8 mouse cellular contexts compared by ENCODE assay signal in the genomic region with DNA sequence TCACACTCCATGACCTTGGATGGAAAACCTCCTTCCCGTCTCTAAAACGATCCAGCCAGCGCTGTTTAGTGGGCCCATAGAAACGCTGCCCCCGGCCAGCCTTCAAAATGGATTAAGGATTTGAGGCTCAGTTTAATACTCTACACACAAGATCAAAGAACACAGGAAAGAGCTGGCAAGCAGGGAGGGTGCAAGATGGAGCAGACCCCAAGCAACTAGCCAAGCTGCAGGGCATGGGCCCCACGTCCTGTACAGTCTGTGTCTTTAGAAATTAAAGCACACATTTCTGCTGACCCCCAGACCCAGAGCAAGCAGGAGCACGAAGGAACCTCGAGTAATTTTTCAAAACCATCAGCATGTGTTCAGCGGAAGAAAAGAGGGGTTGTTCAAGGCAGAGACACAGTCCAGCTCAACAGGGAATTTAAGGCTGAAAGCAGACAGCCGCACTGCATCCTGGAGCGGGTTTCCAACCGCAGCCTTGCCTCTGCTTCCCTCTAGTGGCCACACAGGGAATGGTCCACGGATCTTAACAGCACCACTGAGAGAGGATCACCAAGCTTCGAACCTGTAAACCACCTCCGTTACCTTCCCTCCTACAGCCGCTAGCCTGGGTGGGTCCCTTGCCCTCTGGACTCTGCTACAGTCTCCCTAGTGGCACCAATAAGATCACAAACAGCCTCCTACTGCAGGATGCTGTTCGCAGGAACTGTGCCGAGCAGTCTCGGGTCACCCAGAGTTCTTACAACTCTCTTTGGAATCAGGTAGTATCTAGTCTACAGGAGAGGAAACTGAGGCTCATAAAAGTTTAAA. TPM values are rescaled to one million over a fixed set of nuclear protein-coding genes. Genes with fewer than 3 reads are reported as not detected.
DNase-seq lines count a peak whose midpoint lies in the region; ATAC-seq and TF ChIP-seq lines count a peak whose summit lies in the region.

No protein-coding gene starts in this region.

- no peak overlapping the region for H3K4me3 ChIP-seq in C2C12 (ENCODE audit: insufficient read depth, poor library complexity, severe bottlenecking)
- peak overlapping the region; percentile 17; the same call in 1 of the 2 replicates for H3K4me3 ChIP-seq in heart, embryonic 12.5 days
- H3K4me3 ChIP-seq in kidney, embryonic 16.5 days (ENCODE audit: low read length), result no peak overlapping the region
- no peak overlapping the region for H3K4me3 ChIP-seq in liver, adult 2 months (ENCODE audit: insufficient read depth, low read depth, low read length)

- H3K27me3 ChIP-seq in C2C12 (ENCODE audit: control insufficient read depth, insufficient read depth, insufficient read length), result peaks cover 9% of the 10 kb centered on the region
- 0 out of 2 replicates have a peak, but pooled peaks cover 18% of the 10 kb centered on the region for H3K27me3 ChIP-seq in heart, embryonic 12.5 days (replicated peaks)
- no peaks in the 10 kb centered on the region for H3K27me3 ChIP-seq in kidney, embryonic 16.5 days (ENCODE audit: insufficient read depth, low read length)
- no peaks in the 10 kb centered on the region for H3K27me3 ChIP-seq in liver, adult 2 months (ENCODE audit: control insufficient read depth, insufficient read depth, low read length)
- no peaks in the 10 kb centered on the region for H3K27me3 ChIP-seq in splenic B cell, adult 2 months (ENCODE audit: control insufficient read depth, insufficient read depth, low read length, poor library complexity, severe bottlenecking)

- H3K79me3 ChIP-seq in C2C12 (ENCODE audit: low read depth), result no peaks in the 10 kb centered on the region

- peak; percentile 89 for DNase-seq in brain, adult 2 months (ENCODE audit: low read depth, low spot score)
- DNase-seq in liver, adult 2 months (ENCODE audit: extremely low read depth, low read depth, low spot score), result peak; percentile 40
- DNase-seq in naive thymus-derived CD4-positive, alpha-beta T cell, adult 2 months (ENCODE audit: low read depth), result peak; percentile 84
- peak; percentile 90 for DNase-seq in splenic B cell, adult 2 months (ENCODE audit: low read depth, low spot score)

- peak; percentile 90 for ATAC-seq in erythroblast, adult 5-6 weeks (replicated peaks; ENCODE audit: low FRiP score, poor library complexity, severe bottlenecking)
- ATAC-seq in heart, embryonic 12.5 days (ENCODE audit: insufficient number of reproducible peaks, low FRiP score), result 0 out of 2 replicates have a peak, but pooled peaks have one; percentile 45
- peak; percentile 67 for ATAC-seq in kidney, embryonic 16.5 days (ENCODE audit: low FRiP score, low TSS enrichment)

- no peak overlapping the region for H3ac ChIP-seq in C2C12 (ENCODE audit: control insufficient read depth, insufficient read length, low read depth)

- no peak overlapping the region for H3K9ac ChIP-seq in heart, embryonic 12.5 days
- H3K9ac ChIP-seq in kidney, embryonic 16.5 days (replicated peaks; ENCODE audit: low read length), result 0 out of 2 replicates have a peak overlapping the region, but pooled peaks have one; percentile 37
- H3K9ac ChIP-seq in liver, adult 2 months (ENCODE audit: low read depth, low read length), result no peak overlapping the region

- H3K9me3 ChIP-seq in heart, embryonic 12.5 days (replicated peaks), result no peaks in the 10 kb centered on the region
- H3K9me3 ChIP-seq in kidney, embryonic 16.5 days (ENCODE audit: low read length), result no peaks in the 10 kb centered on the region

- peaks cover 12% of the 10 kb centered on the region; the same call in 1 of the 2 replicates for H3K4me1 ChIP-seq in heart, embryonic 12.5 days (replicated peaks)
- peaks cover 12% of the 10 kb centered on the region; the same call in 1 of the 2 replicates for H3K4me1 ChIP-seq in kidney, embryonic 16.5 days (ENCODE audit: insufficient read depth, low read length)
- peaks cover 10% of the 10 kb centered on the region; the same call in 1 of the 2 replicates for H3K4me1 ChIP-seq in liver, adult 2 months (ENCODE audit: control insufficient read depth, insufficient read depth, low read length)

- H3K79me2 ChIP-seq in C2C12 (ENCODE audit: control insufficient read depth, insufficient read depth), result no peaks in the 10 kb centered on the region
- H3K79me2 ChIP-seq in liver, adult 2 months (ENCODE audit: control insufficient read depth, insufficient read depth, low read length), result no peaks in the 10 kb centered on the region

- H3K4me2 ChIP-seq in heart, embryonic 12.5 days, result peak overlapping the region; percentile 58
- peak overlapping the region; percentile 35 for H3K4me2 ChIP-seq in kidney, embryonic 16.5 days (replicated peaks; ENCODE audit: low read depth, low read length)

- 31% methylated on average over 19 of the region's 19 CpGs for WGBS in heart, embryonic 12.5 days
- WGBS in kidney, embryonic 16.5 days, result 27% methylated on average over 19 of the region's 19 CpGs
- 37% methylated on average over 19 of the region's 19 CpGs for WGBS in liver, adult 2 months

- H3K36me3 ChIP-seq in C2C12 (ENCODE audit: control insufficient read depth, insufficient read depth), result no peaks in the 10 kb centered on the region
- no peaks in the 10 kb centered on the region for H3K36me3 ChIP-seq in heart, embryonic 12.5 days
- no peaks in the 10 kb centered on the region for H3K36me3 ChIP-seq in kidney, embryonic 16.5 days (ENCODE audit: insufficient read depth, low read length)
- H3K36me3 ChIP-seq in liver, adult 2 months (ENCODE audit: control insufficient read depth, insufficient read depth, low read length), result no peaks in the 10 kb centered on the region
- no peaks in the 10 kb centered on the region for H3K36me3 ChIP-seq in splenic B cell, adult 2 months (ENCODE audit: control insufficient read depth, insufficient read depth, low read length, poor library complexity, severe bottlenecking)

- peak; percentile 93 for TF ChIP-seq CTCF in C2C12 (IDR thresholded peaks at IDR 0.05; ENCODE audit: control insufficient read depth, insufficient read depth, insufficient read length)
- TF ChIP-seq CTCF in liver, adult 2 months (IDR thresholded peaks at IDR 0.05; ENCODE audit: low read depth, low read length), result peak; percentile 100

- no peak for TF ChIP-seq POLR2A in liver, adult 2 months (IDR thresholded peaks at IDR 0.05; ENCODE audit: extremely low read depth, insufficient read depth, low read length)

- H3K27ac ChIP-seq in heart, embryonic 12.5 days (ENCODE audit: poor library complexity, severe bottlenecking), result no peak overlapping the region
- H3K27ac ChIP-seq in kidney, embryonic 16.5 days (ENCODE audit: low read length), result no peak overlapping the region
- no peak overlapping the region for H3K27ac ChIP-seq in liver, adult 2 months (replicated peaks; ENCODE audit: insufficient read depth, low read depth, low read length)

TF ChIP-seq in C2C12, 6 proteins besides CTCF, POLR2A, EP300 and RAD21:
- TF ChIP-seq FOSL1 (IDR thresholded peaks at IDR 0.05; ENCODE audit: insufficient read depth, low read length, poor library complexity, severe bottlenecking) (no peak), USF1 (IDR thresholded peaks at IDR 0.05; ENCODE audit: low read depth) (no peak), CEBPB (IDR thresholded peaks at IDR 0.05; ENCODE audit: low read depth) (no peak), MYOG (IDR thresholded peaks at IDR 0.05; ENCODE audit: control insufficient read depth, extremely low read depth, insufficient read length) (no peak), MYOD1 (IDR thresholded peaks at IDR 0.05; ENCODE audit: control insufficient read depth, insufficient read length, low read depth) (no peak), MAX (IDR thresholded peaks at IDR 0.05) (no peak)

RNA-seq across cellular contexts. Expression of a gene that starts 21.8 kb away (rescaled TPM):
- polyA plus RNA-seq in C2C12 (2012; fragmentation: generic; extraction: Trizol), result 70.8 TPM
- 3.6 and 6.7 TPM in 2 replicates for total RNA-seq in erythroblast, adult 5-6 weeks (2015; ENCODE audit: low replicate concordance)
- 5.7 and 9.3 TPM in 2 replicates for total RNA-seq in erythroblast, adult 5-6 weeks (2017; ENCODE audit: low replicate concordance)
- polyA plus RNA-seq in heart, embryonic 12.5 days (2016; fragmentation: Nextera tagmentation; extraction: Ambion mirVana), result 88.2 and 92.4 TPM in 2 replicates
- 117 and 118 TPM in 2 replicates for polyA plus RNA-seq in kidney, embryonic 16.5 days (2015; fragmentation: Nextera tagmentation; extraction: Ambion mirVana)
- 19.2 and 21.1 TPM in 2 replicates for total RNA-seq in liver, adult 2 months (2014; rRNA removed)
- 25.3 and 27.7 TPM in 2 replicates for polyA plus RNA-seq in liver, adult 2 months (2012; rRNA removed)

RNA-seq across cellular contexts. Expression of a gene that starts 56.7 kb away (rescaled TPM):
- polyA plus RNA-seq in C2C12 (2012; fragmentation: generic; extraction: Trizol), result 6.6 TPM
- total RNA-seq in erythroblast, adult 5-6 weeks (2015; ENCODE audit: low replicate concordance), result 0.21 and 1.2 TPM in 2 replicates
- 1.1 TPM in 1 of 2 replicates, not detected in the other for total RNA-seq in erythroblast, adult 5-6 weeks (2017; ENCODE audit: low replicate concordance)
- 6.3 and 6.6 TPM in 2 replicates for polyA plus RNA-seq in heart, embryonic 12.5 days (2016; fragmentation: Nextera tagmentation; extraction: Ambion mirVana)
- polyA plus RNA-seq in kidney, embryonic 16.5 days (2015; fragmentation: Nextera tagmentation; extraction: Ambion mirVana), result 11.0 and 14.2 TPM in 2 replicates
- total RNA-seq in liver, adult 2 months (2014; rRNA removed), result 2.9 and 5.6 TPM in 2 replicates
- 3.9 and 6.7 TPM in 2 replicates for polyA plus RNA-seq in liver, adult 2 months (2012; rRNA removed)

Comparison
In these comparisons a context has a peak if more than half of its experiments do, and no peak if none do; other contexts are left out.
1. DNase-seq: peak in every context shown above with its lines; median percentile 90 in splenic B cell, adult 2 months; 89 in brain, adult 2 months; 84 in naive thymus-derived CD4-positive, alpha-beta T cell, adult 2 months; 40 in liver, adult 2 months.